Mouse (Mus musculus) cerebellum, postnatal 4 days (tissue): ENCODE measurements around the gene Mak.

Experiments used
- DNase-seq, 2 experiments: peaks; one replicate each; pipeline ENCODE4 v3.0.0; 2022; ENCODE audit warnings: low spot score in 2 of 2, mixed read lengths in 1 of 2

The Mak gene

DNA sequence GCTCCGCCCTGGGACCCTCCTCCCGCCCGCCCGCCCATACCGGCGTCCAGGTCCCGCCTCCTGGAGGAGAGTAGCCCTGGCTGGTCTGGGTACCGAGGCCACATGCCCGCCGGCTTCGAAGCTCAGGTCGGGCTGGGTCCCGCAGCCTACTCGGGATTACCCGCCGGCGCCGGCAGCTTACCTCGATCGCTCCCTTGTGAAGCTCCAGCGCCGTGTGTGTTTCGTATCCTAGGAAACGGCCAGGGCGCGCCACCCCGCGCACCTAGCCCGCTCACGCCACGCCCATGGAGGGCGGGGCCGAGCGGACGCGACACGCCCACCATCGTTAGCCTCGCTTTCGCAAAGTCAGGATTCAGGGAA is at the start of gene Mak:
Gene Mak (minus strand): TSS at position 286 of the 360 bp plus-strand sequence.
- peak in 1 of 2 experiments; percentile 59 for DNase-seq

DNA sequence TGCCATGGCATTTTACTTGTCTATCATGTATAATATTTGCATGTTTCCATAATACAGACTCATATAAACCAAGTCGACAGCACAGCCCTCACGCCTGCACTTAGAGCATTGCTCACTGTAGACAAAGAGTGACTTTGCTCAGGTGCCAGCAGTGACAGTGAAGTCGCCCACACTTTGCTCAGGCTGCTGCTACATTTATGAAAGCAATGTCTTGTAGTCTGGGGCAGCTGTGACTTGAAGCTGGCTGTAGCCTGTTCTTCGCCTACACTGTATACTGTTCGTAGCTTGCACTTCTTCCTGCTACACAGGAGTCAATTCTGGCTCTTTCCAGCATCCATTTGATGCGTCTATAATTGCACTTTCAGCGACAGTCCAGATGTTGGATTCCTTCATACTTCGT is 49.6 kb upstream of the Mak start:
- no peak for DNase-seq

DNA sequence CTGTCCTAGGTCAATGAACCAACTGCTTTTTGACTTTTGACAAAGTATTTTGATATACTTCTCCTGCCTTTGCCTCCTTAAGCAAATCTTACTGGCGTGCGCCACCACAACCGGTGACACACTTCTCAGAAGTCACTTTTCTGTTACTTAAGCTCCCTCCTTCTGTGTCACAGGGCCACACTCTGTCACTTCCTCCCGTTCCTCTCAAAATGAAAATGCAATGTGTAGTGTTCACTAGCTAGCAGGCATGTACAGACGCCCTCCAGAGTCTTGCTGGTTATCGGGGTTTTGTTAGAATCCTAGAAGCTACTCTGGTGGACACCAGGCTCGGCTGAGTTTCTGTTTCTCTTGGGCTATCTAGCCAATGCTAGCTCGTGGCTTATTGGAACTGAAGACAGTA is 48.8 kb upstream of the Mak start:
- DNase-seq, result no peak

DNA sequence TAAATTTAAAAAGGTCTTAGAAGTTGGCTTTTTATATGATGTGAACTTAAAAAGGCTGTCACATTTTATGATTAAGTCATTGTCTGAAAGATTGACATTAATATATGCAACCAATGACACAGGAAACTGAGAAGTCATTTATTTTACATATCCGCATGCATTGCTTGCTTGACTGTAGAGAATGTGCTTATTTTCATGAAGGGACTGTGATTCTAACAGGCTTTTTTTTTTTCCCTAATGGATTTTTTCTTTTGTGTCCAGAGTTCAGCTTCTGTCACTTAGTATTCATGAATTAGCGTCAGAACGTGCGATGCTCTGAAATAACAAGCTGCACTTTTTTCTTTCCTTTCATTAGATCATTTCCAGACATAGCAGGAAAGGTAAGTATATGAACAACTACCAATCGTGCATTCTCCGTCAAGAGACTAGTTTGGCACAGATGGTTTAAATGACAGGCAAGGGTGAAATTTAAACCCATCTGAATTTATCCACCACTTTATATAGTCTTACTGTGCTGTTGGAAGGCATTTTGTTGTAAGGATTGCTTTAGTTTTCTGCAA is 44.2 kb upstream of the Mak start:
- no peak for DNase-seq

DNA sequence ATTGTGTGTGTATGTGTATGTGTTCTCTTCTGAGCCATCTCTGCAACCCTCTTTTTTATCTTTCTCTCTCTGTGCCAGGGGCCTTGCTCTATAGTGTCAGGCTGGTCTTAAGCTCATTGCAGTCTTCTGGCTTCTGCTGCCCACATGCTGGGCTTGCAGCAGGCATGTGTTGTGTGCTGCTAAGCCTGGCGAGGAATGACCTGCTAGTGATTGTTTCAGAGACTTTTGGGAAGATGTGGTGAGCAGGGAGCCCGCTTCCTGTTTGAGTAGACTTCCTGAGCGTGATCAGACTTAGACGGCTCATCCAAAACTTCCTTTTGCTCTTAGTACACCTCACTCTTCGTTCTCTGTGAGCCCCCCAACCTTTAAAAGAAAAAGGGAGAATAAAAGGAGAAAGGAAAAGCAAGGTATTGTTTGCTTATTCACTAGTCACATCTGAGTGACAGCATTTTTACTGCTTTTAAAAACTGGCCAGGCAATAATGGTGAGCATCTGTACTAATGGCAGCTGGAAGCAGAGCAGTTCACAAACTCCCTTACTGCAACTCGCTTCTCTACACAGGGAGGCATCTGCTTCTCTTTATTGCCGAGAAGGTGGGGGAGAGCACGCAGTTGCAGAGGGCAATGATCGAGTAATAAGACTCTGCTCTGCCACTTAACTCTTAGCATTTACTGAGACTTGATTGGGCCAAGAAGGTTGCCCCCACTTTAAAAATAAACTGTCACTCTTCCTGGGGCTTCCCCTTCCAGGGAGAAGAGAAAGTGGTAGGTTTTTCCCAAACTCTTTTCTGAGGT is 39.8 kb upstream of the Mak start:
- no peak for DNase-seq

DNA sequence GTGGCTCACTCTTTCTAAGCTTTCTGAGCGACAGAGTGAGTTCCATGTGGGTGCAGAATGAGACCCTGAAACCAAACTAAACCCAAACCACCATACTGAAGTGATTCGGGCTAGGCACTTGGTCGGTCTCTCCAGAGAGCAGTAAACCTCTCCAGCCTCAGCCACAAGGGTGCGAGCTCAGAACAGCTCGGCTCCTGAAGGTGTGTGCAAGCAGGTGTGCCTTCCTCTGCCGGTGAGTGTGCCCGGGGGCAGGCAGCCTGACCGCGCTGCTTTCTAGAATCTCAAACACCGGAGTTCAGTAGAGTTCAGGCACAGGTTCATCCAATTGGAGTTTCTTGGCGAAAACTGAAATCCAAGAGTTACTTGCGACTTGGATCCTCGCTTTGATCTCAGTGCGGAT is 34.4 kb upstream of the Mak start, which contains the start of gene Sycp2l:
Gene Sycp2l (plus strand): TSS at position 368 of the 400 bp plus-strand sequence.
- no peak for DNase-seq

DNA sequence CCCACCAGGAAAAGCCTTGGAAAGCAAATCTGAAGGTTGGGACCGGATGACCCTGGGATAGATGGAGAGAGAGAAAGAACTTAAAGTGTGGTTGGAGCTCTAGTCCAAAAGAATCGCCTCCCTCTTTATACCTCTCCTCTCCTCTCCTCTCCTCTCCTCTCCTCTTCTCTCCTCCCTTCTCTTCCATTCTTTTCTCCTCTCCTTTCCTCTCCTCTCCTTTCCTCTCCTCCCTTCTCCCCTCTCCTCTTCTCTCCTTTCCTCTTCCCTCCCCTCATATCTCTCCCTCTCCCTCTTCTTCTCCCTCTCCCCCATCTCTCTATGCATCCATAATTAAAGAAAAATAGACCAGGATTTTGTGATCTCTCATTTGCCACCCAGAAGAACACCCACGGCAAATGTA is 31.4 kb upstream of the Mak start, which contains the start of gene Gcm2:
Gene Gcm2 (minus strand): TSS at position 101 of the 400 bp plus-strand sequence.
- DNase-seq, result no peak

DNA sequence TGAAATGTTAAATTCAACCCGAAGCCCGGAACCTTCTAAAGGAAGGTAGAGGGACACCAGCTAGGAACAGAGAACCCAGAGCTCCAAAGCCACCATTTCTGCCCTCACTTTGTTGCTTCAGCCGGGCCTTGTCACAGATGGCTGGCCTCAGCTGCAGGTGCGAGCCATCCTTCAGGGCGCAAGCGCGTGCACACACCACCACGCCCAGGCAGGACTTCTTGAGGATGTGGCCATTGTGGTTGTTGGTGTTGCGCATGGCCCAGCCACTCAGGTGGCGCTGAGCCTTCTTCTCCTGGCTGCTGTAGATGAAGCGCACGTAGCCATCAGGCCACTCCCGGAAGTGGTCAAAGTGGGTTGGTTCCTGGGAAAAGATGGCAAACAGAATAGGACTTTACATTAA is 26.0 kb upstream of the Mak start:
- DNase-seq, result no peak

GRCm38 (mm10) chr13:41103841-41104525 is 24.5 kb upstream of the Mak start:
- no peak for DNase-seq

DNA sequence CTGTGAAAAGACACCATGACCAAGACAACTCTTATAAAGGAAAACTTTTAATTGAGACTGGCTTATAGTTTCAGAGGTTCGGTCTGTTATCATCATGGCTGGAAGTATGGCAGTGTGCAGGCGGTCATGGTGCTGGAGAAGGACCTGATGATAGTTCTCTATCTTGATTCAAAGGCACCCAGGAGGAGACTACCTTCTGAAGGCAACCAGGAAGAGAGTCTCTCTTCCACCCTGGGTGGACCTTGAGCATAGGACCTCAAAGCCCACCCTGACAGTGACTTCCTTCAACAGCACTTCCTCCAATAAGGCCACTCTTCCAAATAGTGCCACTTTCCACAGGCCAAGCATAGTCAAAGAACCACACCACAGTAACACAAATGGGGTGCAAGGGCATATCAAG is 20.5 kb upstream of the Mak start:
- no peak for DNase-seq

DNA sequence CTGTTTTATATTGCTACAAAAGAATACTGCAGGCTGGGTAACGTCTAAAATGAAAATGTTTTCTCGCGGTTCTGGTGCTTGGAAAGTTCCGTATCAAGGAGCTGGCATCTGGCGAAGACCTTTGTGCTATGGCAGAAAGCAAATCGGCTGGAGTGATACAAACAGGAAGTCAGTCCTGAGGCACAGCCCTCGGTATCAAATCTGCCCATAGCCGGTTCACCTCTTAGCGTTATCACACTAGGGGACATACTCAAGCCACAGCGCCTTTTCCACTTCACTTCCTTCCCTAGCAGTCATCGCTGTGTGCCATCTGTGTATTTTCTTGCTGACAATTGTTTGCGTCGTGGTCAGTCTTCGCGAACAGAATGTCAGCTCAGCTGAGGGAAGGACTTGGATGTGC is 18.8 kb upstream of the Mak start:
- no peak for DNase-seq

DNA sequence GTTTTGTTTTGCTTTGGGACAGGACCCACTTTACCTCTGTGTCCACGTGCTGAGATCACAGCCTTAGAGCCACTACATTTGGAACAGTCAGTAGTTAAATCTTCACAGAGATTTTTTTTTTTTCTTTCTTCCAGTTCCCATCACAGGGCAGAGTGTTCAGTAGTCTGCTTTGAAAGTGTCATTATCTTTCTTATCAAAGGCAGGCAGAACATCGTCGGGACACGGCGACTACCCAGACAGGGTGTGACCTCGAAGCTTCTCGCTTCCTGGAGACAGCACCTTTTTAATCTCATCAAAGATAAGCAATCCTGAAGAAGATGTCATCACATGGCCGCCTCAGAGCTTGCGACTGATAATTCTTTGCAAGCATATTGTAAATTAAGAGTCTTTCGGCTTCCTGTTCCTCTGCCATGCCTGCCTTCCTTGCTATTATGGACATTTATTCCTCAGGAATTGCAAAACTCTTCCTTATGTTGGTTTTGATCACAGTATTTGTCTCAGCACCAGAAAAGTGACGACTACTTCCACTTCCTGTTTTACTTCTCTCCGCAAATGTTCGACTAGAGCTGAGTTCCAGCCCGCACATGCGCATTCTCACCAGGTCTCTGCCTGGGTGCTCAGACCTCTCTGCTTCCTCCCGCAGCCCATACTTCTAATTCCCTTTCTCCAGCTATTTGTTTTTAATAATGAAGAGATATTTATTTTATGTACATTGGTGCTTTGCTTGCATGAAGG is 18.0 kb upstream of the Mak start:
- DNase-seq, result no peak

- no peak for DNase-seq
Measured at GRCm38 (mm10) chr13:41094160-41094559, 14.7 kb upstream of the Mak start.

- DNase-seq, result no peak
Measured at GRCm38 (mm10) chr13:41091271-41091670, 11.8 kb upstream of the Mak start.

- DNase-seq, result no peak
Measured at GRCm38 (mm10) chr13:41088746-41089145, 9.2 kb upstream of the Mak start.

GRCm38 (mm10) chr13:41085140-41085539 is 5.6 kb upstream of the Mak start:
- no peak for DNase-seq

DNA sequence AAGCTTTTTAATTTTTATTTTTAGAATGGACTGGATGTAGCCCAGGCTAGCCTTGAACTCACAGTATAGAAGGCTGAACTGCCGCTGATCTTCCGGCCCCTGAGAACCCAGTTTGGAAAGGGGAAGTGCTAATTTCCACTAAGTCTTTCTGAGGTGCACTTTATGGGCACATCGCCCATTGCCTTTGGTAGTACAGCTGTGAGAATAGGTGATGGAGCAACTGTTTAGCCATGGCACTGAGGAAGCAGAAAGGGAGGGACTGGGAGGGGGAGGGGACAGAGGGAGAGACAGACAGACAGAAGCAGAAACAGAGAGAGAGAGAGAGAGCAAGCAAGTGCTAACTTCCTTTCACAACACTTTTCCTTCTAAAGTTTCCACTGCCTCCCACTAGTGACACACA is 5.0 kb upstream of the Mak start:
- DNase-seq, result no peak

GRCm38 (mm10) chr13:41080700-41081099 is 1.2 kb upstream of the Mak start:
- no peak for DNase-seq

GRCm38 (mm10) chr13:41079859-41080258 is 353 bp upstream of the Mak start:
- DNase-seq, result no peak

DNA sequence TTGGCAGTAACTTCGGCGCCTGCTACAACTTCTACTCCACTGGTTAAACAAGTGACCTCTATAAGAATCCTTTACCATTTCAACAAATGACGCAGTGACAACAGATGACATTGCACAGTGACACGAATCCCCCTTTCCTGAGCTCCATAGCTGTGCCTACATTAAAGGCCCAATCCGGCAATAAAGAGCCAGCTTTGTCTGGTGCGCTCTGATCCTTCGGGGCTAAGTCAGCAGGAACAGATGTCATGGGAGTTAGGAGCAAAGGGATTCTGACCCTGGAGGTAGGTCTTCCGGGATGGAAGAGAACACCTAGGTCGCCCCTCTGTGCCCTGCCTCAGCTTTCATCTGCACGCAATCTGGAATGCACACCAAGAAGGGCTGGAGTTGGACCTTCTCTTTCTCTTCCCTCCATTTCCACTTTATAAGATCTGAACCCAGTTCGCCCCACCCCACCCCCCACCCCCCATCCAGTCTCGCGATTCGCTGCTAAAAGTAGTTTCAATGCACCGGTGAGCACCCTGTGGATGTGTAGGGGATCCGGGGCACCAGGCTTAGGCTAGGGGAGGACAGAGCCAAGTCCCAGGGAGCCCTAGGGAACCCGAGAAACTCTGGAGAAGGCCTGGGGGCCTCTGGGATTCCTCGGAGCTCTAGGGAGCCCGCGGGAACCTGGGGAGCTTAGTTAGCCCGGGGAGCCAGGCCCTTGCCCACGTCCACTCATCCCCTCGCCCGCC is 651 bp downstream of the Mak start:
- DNase-seq, result no peak

- no peak for DNase-seq
Measured at GRCm38 (mm10) chr13:41077921-41078320, 1.6 kb downstream of the Mak start.

- DNase-seq, result no peak
Measured at GRCm38 (mm10) chr13:41073819-41074218, 5.7 kb downstream of the Mak start.
